Mouse (Mus musculus): ENCODE data around the gene Gskip. TPM values are rescaled to one million over a fixed set of nuclear protein-coding genes. Genes with fewer than 3 reads are reported as not detected.

Gene Gskip
- total RNA-seq, 2 experiments from 2014 or later = 29.5 to 30.3 TPM

DNA sequence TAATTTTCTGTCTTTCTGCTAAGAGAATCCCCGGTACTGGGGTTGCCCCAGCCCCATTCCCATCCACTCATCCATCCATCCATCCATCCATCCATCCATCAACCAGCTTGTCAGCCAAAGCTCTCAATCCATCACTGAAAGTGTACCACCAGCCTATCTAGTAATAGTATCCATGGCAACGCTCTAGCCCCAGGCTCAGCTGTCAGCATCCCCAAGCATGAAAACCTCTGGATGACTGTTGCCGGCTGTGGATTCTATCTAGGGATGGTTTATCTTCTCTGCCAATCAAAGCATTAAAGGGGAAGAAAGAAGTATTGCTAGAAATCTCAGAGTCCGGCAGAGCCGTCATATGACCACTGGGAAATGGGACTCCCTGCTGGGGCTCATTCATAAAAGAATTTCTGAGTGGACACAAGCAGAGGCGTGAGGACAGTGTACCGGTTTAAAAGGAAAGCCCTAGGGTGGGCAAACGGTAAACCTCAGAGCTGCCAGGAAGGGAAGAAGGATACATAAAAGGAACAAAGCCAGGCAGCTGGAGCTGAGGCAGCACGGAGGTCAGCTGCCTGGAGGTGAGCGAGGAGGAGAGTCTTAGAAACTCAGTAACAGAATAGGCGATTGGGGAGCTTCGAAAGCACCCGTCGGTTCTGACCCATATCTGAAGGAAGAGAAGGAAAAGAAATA lies 37.0 kb downstream of the Gskip start:
- DNase-seq (ENCODE audit: low spot score in 2 of 2) = no peak

DNA sequence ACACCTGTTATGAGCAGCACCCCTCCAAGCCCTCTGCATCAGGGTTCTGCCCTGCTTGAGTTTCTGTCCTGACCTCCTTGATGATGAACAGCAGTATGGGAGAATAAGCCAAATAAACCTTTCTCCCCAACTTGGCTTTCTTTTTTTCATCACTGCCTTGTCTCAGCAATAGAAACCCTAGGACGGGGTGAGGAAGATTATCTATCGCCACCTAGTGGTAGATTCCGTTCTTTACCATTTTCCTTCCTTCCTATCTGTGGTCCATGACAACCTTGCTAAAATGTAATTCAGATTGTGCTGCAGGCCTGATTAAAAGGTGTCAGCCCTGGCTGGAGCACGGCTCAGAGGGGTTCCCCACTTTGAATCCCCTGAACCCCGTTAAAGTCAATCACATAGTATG lies 38.0 kb downstream of the Gskip start:
- DNase-seq (ENCODE audit: low spot score in 2 of 2) = peak in 1 of 2 experiments; percentile 62

DNA sequence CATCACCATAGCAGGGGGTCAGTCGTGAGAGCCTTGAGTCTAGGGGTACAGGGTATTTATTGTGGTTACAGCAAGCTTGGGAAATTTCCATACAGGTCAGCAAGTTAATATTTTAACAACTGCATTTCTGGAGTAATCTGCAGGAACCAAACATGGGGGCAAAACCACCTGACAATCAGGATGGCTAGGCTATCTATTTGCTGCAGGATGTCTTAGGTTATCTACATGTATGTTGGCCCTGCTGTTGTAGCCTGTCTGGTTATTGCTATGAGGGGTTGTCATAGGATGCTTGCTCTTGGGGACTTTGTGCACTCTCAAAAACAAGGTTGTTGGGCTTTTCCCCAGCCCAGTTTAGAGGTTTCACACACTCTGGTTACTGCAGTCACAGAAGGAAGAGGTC lies 40.0 kb downstream of the Gskip start:
- DNase-seq (ENCODE audit: low spot score in 2 of 2) = no peak

DNA sequence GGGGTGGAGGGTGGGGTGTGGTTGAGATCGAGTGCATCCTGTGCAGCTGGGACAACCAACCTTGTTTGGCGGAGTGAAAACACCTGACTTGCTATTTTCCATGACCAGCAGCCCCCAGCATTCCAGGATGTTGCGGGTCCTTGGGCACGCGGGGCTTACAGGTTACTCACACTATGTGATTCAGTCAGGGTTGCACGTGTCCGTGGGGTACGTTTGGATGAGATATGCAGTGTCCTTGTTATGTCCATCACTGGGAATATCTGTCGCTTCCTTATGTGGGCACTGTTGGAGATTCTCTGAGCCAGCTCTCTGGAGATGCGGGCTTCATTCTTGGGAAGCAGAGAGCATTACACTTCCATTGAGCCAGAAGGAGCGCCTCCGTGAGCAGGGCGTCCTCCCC lies 41.1 kb downstream of the Gskip start:
- no peak for DNase-seq (ENCODE audit: low spot score in 2 of 2)

DNA sequence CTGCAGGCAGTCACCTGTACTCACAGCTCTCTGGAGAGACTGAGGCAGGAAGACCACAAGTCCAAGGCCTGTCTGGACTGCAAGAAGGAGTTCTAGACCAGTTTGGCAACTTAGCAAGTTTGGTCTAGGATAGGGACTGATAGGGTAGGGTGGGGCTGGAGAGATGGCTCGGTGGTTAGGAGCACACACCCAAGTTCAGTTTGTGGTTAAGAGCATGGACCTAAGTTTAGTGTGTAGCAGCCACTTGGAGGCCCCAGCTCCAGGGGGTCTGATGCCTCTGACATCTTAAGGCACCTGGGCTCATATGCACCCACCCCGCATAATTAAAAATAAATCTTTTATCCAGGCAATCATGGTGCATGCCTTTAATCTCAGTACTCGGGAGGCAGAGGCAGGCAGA lies 42.6 kb downstream of the Gskip start:
- DNase-seq (ENCODE audit: low spot score in 2 of 2) = no peak

DNA sequence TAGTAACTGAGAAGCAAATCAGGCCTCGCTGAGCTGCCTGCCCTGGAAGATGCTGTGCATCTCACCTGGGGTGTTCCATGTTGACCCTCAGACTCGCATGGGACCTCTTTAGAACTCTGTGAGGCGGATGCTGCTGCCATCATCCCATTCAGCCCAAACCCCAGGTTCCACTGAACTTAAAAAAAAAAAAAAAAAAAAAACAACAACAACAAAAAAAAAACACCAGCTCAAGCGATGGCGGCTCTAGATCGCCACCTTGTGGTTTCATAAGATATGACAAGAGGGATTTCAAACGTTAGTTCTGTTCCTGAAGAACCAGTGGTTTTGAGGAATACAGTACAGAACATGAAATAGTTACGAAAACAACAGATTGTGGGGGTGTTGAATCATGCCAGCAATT lies 43.3 kb downstream of the Gskip start:
- peak; percentile 13 to 48 for DNase-seq (ENCODE audit: low spot score in 2 of 2)

DNA sequence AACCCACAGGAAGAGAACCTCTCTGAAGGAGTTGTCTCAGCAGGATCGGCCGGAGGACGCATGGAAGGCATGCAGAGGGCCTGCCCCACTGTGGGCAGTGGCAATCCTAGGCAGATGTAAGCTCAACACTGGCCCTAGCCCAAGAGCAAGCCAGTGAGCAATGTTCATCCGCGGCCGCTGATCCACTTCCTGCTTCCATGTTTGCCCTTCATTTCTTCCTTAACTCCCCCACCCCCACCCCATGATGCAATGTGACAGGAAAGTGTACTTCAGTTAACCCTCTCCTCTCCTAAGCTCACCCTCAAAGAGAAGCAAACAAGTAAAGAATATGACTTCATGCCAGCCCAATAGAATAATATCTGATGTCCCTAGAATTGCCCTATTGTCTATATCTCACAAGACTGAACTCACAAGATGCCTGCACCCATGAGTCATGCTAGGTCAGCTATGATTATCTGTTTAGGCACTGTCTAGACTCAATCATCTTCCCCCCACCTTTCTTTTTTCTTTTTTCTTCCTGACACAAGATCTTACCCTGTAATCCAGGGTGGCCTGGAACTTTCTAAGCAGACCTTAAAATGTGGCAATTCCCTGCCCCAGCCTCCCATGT lies 46.3 kb downstream of the Gskip start:
- no peak for DNase-seq (ENCODE audit: low spot score in 2 of 2)

DNA sequence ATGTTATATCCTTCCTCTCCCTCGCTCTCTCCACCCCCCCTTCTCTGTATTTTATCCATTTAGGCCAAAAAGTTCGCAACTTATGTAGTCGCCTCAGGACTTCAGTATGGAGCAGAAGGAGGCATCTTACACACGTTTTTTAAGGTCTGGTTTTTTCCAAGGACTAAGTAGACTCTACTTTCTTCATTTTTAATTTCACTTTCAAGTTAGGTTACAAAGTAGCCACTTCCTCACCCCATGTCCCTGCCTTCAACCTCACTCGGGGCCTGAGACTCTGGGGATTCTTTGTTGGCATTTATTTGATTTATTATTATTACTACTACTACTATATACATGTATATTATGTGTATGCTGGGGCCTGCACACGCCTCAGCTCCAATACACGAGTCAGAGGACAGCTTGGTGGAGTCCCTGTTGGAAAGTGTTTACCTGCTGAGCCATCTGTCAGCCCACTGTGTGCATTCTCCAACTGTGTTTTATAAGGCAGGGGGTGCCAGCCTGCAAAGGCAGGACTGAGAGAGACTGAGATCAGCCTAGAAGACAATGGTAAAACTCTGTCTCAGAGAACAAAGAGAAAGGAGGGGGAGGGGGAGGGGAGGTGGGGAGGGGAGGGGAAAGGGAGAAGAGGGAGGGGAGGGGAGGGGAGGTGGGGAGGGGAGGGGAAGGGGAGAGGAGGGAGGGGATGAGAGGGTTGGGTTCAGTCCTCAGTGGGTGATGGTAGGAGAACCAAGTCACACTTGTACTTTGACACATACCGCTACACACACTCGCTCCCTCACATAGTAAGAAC lies 48.9 kb downstream of the Gskip start:
- DNase-seq (ENCODE audit: low spot score in 2 of 2) = no peak

DNA sequence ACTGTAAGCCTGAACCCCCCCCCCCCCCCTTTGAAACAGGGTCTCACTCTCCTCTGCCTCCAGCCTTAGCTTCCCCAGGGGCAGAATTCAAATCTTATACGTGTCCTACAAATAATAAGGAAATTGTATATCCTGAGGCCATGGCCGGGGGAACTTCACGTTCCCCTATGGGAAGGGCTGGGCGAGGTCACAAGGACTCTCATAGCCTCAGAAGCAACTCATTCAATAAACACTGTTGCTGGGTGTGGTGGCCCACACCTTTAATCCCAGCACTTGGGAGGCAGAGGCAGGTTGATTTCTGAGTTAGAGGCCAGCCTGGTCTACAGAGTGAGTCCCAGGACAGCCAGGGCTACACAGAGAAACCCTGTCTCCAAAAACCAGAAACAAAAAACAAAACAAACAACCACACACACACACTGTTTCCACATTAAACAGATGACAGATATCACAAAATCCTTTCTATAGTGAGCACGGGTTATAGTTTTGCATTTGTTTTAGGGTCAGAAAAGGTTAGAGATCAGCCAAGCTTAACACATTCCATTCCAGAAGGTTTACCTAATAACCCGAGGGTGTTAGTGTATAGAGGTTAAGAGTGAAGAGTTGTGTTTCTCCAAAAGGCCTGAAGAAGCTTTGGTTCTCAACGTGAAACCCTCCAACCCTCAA lies 50.7 kb downstream of the Gskip start:
- DNase-seq (ENCODE audit: low spot score in 2 of 2) = no peak

DNA sequence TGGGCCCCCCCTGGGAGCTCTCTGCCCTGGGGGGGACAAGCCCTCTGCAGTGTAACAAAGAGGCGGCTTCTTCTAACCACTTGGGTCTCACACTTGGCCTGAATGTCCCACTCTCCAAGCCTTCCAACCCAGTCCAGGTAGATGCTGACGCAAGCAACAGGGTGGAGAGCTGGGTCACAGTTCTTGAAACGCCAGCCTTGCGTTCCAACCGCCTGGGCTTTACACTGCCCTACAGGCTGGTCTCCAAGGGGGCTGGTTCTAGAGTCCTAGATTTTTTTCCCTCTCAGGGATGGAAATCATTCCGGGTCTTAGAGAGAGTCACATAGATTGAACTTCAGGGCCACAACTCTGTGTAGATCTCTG lies 51.2 kb downstream of the Gskip start:
- no peak for DNase-seq (ENCODE audit: low spot score in 2 of 2)

DNA sequence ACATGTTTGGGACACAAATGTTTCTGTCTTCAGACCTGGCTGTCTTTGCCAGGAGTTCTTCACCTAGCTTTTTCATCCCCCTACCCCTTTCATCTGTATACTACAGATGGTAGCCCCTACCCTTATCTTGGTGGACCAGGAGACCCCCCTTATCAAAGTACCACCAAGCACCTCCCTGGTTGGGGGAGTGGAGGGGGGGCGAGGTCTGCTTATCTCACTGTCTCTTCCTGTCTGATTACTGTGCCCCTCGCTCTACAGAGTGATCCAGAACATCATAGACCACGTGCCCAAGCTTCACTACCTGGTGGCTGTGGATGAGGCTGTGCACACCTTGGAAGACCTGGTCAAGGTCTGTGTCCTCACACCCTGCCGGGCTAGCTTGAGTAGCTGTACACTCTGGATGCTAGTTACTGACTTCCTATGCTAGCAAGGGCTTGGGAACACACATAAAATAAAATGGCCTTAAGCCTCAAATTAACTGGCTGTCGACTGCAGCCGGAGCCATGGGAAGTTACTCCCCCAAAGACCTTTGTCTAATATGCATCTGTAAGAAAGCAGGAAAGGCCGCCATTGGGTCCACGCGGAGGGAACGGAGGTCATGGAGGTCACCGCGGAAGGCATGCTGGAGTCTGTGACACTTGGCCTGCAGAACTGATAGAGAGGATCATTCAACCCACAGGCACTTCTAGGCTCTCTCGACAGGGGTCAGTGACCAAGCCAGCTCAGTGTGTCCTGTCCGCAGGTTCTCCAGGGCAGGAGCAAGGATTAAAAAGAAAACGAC lies 53.9 kb downstream of the Gskip start:
- no peak for DNase-seq (ENCODE audit: low spot score in 2 of 2)

DNA sequence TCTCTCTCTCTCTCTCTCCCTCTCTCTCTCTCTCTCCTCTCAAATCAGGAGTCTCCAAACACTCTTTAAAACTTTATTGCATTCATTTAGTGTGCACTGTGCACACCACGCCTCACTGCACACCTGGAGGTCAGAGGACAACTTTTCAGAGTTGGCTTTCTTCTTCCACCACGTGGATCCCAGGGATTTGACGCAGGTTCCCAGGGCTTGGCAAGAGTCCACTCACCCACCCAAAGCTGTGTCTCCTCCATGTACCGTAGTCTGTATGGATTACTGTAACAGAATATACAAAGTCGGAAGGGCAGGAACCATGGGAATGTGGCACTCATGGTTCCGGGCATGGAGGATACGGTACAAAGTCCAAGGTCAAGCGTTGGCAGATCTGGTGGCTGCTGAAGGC lies 55.0 kb downstream of the Gskip start:
- no peak for DNase-seq (ENCODE audit: low spot score in 2 of 2)

DNA sequence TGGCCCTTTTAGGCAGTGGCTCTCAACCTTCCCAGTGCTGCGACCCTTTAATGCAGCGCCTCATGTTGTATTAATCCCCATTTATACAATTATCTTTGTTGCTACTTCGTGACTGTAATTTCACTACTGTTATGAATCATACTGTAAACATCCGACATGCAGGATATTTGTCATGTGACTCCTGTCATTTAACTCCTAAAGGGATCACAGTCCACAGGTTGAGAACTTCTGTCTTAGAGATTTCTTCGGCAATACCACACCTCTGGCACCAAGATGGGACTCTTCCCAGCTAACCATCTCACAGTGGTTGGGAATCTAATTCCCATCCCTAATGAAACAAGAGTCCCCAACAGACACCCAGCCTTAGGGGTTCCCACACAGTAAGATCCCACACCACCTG lies 63.5 kb downstream of the Gskip start:
- DNase-seq (ENCODE audit: low spot score in 2 of 2) = no peak

Other genes starting within 250 kb of the Gskip start
- gene D430019H16Rik, start 231.0 kb upstream of the Gskip start, total RNA-seq (2021) = 100 to 1,000 TPM; 108 to 114 TPM
- 1 to 10 TPM in 1 of 2 experiments, under 1 TPM in 1; 0.62 to 1.2 TPM for gene Bdkrb2, start 121.6 kb upstream of the Gskip start, total RNA-seq (2021)
- not detected for gene Bdkrb1, start 81.7 kb upstream of the Gskip start, total RNA-seq (2021)
- gene Atg2b, start 382 bp downstream of the Gskip start, total RNA-seq (2021) = 10 to 100 TPM; 45.4 to 46.0 TPM
- 1 to 10 TPM; 1.7 to 2.5 TPM for gene Ak7, start 21.1 kb downstream of the Gskip start, total RNA-seq (2021)
- 100 to 1,000 TPM; 163 to 164 TPM for gene Papola, start 99.9 kb downstream of the Gskip start, total RNA-seq (2021)

Measured in layer of hippocampus, adult 18-20 months (tissue).